Mouse (Mus musculus) ovary, postnatal 10 days (tissue): ENCODE results near the gene Gm3476.
"Not testable (repeated sequence)": the region's sequence is repeated elsewhere in the genome, so short reads cannot be mapped to it uniquely, and the experiment has no call there.

Experiments
- DNase-seq: peaks from one replicate; pipeline ENCODE4 v3.0.0; 2022; ENCODE audit warnings: low spot score

The Gm3476 gene

GRCm38 (mm10) chr14:6125707-6126106 lies at the start of gene Gm3476:
TSS of gene Gm3476 (minus strand) at chr14:6125807.
- not testable (repeated sequence) for DNase-seq

DNA sequence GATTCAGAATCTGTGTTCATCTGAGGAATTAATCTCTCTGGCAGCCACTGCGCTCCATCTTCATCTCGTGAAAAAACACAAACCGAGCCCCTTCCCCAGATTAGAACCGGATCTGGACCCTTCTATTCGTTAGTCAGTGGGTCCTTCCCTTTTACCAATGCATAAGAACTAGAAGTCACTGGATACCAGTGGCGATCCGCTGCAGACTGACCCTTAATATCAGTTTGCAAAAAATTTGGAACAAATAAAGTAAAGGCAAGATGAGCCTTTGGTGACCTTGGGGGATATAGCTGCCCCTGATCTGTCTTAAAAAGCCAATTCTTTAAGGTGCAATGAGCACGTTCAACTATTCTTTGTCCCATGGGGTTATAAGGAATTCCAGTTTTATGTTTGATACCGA lies 37.9 kb upstream of the Gm3476 start:
- not testable (repeated sequence) for DNase-seq

- DNase-seq, result not testable (repeated sequence)
Measured at GRCm38 (mm10) chr14:6161085-6161484, 35.5 kb upstream of the Gm3476 start.

DNA sequence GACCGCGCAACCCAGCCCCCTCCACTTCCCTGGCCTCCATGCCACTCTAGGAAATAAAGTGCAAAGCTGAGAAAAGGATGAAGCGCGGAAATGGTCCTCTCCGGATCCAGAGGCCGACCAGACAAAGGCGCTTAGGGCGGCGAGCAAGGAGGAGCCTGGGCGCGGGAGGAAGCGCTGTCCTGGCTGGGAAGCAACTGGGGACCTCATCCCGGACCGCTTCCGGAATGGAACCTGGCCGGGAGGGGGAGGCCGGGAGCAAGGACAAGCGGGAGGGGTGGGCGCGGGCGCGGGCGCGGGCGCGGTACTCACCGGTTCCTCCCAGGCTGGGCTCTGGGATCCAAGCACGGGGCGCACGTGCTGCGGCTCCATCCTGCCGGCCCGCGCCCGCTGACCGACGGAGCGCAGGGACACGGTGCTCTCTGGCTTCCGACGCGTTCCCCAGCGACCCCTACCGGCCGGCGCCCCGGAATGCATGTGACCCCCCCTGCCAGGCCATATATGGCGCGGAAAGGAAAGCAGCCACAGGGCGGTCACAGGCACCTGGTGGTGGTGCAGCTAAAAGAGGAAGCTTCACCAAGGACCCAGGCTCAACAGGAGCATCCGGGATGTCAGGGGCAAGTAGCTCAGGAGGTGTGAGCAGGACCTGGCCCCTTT lies 17.2 kb downstream of the Gm3476 start, which contains the start of gene Gm3468:
Gene Gm3468, minus strand, starts transcription at position 394 of the 654 bp plus-strand sequence.
- peak; percentile 5 for DNase-seq

GRCm38 (mm10) chr14:6107500-6107899 lies 18.1 kb downstream of the Gm3476 start:
- DNase-seq, result not testable (repeated sequence)

- DNase-seq, result not testable (repeated sequence)
Measured at GRCm38 (mm10) chr14:6093842-6094241, 31.8 kb downstream of the Gm3476 start, which contains the start of gene Gm8206. TSS of gene Gm8206 (minus strand) at chr14:6093942.

DNA sequence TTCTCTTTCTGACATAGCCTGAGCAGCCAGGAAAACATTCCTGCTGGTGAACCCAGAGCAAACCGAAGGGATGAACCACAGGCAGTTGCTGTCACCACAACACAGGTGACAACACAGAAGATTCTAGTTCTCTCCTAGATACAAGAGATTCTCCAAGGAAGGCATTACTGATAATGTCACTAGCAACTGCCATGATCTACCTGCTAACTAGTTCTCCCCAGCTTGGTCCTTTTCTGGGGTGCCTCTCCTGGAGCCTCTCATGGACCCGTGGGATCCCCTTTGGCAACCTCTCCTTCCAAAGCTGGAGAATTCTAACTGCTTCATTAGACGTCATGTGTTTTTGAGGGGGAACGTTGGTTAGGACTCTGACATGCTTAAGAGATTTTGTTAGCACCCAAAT lies 67.4 kb downstream of the Gm3476 start, which contains the start of gene Gm6337:
Gene Gm6337, minus strand, starts transcription at position 101 of the 400 bp plus-strand sequence.
- DNase-seq, result not testable (repeated sequence)
